Mouse (Mus musculus) ovary, postnatal 10 days (tissue): Measurements from ENCODE around the gene Galns.
A peak's percentile ranks its signal among the peaks of the same experiment; 100 is the strongest.
"Not testable (repeated sequence)": the region's sequence is repeated elsewhere in the genome, so short reads cannot be mapped to it uniquely, and the experiment has no call there.

Experiments used
- DNase-seq: peaks from one replicate; pipeline ENCODE4 v3.0.0; 2022; ENCODE audit warnings: low spot score

Galns gene

DNA sequence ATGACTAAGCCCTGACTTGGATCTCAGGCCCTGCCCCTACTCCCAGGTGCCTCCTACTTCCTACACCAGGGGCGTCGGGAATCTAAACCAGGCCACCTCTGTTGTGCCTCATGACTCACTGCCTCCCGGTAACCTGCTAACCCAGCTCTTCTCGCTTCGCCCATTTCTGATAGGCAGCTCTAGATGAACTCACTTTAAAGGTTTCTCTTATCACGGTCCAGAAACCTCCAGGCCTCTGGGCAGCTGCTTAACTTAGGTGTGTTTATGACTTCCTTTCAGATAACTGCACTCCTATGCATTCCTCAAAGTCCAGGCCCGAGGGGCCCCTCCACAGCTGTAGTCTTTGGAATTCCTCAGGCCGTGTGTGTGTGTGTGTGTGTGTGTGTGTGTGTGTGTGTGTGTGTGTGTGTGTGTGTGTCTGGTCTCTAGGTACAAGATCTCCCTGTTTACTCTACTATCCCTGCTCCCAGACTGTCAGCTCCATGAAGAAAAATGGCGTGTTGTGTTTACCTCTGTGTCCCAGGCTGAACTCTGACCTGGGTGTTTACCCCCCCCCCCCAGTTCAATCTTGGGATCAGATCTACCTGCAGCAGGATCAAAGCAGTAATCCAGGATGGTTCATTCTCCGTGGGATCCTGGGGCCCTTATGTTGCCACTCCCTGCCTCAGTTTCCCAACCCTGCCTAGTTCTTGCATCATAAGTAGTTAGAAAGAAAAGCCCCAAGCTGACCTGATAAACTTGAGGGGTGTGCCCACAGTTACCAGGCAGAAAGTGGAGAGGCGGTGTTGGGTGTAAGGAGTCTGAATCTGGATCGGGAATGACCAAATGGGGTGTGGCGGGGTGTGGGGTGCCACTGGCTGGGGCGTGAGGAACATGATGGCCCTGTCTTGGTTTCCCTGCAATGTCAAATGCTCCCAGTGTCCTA, 24.9 kb upstream of the Galns start:
- DNase-seq = no peak

DNA sequence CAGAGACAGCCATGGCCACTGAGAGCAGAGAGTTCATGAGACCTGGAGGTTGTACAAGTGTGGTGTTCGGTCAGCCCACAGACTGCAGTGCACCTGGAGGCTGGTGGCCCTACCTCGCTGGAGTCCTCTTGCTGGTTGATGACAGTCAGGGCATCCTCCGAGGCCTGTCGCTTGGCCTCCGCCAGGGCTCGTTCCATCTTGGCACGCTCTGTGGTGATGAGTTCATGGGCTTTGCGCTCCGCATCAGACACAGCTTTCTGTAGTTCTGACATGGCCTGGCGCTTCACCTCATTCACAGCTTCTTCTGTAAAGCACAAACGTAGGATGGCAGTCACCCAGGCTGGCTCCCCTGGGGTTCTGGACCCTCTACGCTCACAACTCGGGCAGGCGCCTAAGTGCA, 21.9 kb upstream of the Galns start:
- DNase-seq = no peak

DNA sequence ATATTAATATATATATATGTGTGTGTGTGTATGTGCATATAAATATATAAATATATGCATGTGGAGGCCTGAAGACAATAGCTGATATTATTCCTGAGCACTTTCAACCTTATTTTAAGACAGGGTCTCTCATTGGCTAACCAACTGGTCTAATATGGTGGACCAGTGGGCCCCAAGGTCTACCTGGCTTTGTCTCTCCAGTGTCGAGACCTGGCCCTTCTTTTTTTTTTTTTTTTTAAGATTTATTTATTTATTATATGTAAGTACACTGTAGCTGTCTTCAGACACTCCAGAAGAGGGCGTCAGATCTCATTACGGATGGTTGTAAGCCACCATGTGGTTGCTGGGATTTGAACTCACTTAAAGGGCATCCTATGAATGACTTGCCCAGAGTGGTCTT, 20.9 kb upstream of the Galns start:
- DNase-seq = not testable (repeated sequence)

DNA sequence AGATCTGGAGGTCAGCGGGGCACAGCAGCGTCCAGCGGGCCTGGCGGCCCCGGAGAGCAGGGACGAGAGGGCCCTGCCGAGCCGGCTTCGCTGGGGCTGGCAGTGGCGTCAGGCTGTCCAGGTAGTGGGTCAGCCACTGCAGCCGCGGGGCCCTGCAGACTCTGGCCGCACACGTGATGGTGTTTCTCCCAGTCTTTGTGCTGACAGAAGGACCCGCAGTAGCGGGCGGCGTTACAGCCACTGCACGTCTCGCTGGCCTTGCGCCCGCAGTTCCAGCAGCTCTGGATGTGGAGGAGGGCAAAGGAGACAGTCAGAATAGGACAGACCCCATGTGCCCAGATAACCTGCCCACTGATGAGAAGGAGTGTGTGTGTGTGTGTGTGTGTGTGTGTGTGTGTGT, 19.4 kb upstream of the Galns start:
- no peak for DNase-seq

DNA sequence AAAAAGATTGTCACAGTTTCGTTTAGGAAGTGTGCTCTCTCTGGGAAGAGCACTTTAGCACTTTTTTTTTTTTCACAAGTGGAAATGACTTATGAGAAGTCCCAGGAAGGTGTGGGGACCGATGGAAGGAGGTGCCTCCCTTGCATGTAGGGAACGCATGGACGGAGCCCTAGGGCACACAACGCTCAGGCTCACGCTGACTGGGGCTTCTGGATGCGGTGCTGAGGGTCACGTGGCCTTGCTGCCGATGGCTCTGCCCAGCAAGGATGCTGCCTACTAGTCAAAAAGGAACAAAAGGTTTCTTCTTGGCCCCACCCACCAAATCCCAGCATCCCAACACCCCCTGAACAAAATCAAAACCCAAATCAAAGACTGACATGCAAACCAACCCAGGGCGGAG, 18.1 kb upstream of the Galns start:
- DNase-seq = no peak

DNA sequence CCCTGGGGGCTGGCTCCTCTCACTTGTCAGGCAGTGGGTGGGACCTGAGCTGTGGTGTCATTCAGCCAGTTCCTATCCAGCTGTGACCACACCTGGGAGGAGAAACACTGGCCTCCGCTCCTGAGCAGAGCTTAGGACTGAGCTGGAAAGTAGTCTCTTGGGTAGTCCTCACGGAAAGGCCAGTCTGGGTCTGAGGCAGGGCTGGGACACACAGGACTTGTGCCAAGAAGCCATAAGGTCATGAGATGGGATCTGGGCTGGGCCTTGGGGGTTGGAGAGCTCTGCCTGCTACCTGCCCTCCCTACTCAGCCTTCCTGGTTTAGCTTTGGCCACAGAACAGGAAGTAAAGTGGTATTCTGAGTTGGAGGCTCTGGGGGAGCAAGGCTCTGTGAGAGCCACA, 15.6 kb upstream of the Galns start:
- DNase-seq = no peak

DNA sequence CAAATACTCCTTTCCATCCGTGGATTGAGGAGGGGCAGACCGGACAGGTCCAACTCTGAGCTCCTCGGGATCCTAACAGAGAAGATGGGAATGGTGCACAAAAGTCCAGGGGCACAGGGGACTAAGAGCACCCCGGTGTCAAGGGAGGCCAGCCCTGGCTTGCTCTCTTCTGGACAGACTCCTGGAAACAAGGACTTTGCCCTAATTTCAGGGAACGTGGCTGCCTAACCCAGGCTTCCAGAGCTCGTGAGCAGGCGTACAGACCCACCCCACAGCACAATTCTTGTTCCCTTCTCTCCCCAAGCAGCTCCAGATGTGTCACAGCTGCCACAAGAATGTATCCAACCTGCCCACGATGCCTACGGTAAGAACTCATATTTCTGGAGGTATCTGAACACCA, 14.5 kb upstream of the Galns start:
- no peak for DNase-seq

DNA sequence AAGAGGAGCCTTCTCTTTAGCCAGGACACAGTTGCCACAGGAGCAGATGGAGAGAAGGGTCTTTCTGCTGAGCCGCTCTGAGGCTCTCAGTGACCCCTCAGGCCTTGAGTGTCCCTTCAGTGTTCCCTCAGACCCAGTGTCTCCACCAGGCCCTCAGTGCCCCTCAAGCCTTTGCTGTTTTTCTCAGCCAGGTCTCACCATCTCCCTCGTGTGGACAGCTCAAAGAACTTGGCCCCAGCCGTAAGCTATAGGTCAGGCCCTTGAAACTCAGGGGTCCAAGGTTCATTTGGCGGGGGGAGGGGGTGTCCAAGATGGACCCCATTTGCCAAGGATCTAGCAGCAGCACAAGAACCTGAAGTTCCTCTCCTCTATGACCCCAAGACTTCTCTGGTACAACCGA, 13.4 kb upstream of the Galns start:
- no peak for DNase-seq

DNA sequence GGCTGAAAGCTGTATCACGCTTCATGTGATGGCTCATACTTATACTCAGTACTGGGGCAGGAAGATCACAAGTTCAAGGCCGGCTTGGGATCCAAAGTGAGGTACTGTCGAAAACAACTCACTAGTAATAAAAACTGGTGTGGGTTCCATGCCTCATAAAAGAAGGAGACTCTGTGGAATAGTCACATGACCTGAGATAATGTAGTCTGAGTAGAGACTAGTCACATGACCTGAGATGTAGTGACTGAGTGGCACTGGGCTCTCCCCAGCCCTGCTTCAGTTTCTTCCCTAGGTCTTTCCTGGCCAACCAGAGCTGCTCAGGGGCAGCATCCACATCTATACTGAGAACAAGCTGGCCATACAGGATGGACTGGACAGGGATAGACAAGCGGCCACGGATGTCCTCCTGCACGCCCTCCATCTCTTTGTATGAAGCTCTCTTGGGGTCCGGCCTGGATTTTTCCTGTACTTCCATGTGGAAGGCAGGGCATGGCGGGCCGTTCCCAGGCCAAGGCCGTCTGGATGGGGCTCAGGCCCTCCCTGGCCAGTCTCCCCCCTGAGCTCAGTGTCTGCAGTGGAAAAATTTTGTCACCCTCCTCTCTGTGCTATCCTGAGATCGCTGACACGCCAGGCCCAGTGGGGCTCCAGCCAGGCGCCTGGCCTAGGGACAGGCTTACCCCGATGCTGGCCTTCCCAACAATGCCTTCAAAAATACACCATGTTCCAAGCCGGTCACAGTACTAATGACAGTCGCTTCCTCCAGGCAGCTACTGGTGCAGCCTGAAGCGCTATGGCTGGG, 12.8 kb upstream of the Galns start:
- no peak for DNase-seq

DNA sequence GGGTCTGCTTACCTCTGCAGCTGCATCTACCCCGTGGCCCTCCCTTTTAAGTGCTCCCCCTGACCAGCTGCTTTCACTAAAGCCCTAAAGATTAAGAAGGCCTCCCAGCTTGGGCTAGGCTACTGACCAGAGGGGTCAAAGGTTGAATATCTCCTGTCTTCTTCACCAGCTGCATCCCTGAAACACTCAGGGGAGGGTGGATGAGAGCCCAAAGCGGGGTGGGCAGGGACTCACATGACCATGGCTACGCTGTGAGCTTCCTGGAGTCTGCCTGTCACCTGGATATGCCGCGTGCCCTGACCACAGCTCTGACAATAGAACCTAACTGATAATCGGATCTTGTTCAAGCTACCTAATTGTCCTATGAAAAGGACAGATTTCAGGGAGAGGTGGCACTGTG, 11.5 kb upstream of the Galns start, which contains the start of gene Pabpn1l:
Gene Pabpn1l (minus strand): TSS at position 13 of the 400 bp plus-strand sequence.
- DNase-seq = no peak

DNA sequence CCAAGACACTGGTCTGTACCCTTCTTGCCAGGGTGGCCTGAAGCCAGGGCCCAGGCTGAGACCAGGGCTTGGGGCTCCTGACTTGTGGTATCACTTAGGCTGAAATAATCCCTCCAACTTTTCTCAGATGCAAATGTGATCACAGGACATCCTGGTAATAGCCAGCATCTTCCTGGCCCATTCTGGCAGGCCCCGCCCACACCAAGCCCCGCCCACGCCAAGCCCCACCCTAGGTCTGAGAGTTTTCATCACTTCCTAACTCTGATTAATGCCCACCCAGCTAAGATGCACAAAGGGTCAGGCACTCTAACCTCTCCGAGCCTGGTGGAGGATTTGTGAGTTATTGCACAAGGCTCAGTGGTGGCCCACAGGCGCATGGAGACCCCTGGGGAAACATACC, 9.2 kb upstream of the Galns start:
- DNase-seq = no peak

DNA sequence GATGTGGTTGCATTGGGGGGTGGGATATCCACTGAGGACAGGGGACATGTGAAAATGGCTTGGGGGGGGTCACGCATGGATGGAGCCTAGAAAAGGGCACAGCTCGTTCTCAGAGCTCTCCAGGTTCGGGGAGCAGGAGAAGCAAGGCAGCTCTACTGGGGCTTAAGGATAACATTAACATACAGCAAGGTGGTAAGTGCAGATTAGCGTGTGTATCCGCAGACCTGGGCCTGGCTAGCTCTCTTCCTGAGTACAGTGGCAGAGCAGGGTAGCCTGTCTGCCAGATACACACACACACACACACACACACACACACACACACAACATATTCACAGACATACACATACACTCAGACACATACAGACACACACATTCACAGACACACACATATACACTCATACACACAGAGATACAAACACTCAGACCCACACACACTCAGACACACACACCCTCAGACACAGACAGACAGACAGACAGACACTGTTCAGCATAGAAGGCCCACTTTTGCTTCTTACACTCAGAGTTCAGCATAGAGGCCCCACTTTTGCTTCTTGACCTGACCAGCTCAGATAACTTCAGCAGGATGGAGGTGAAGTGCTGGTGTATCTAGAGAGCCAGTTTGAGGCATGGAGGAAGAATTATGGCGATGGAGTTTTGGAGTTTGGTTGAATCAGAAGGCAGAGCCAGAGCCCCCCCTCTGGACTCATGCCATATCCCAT, 7.6 kb upstream of the Galns start:
- no peak for DNase-seq

DNA sequence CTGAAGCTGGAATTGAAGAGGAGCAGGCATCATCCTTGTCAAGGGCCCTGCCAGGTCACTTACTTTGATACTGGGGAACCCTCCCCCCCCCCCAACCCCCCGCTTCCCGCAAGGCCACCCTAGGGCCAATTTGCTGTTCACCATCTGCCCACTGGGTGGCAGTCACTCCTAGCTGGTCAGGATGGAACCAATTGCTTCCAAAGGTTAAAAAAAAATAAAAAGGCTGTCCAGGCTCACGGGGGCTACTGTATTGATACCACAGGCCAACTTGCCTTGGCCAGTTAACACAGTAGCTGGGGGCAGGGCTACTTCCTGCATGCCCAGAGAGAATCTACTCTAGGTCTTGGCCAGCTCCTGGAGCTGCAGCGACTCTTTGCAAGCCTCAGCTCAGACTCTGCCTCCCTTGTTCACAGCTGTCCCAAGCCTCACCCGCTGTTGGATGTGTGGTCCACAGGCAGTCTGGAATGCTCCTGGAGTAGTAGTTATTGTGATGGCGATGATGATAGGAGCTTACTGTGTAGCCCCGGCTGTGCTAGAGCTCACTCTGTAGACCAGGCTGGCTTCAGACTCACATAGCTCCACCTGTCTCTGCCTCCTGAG, 6.8 kb upstream of the Galns start:
- DNase-seq = peak; percentile 64

DNA sequence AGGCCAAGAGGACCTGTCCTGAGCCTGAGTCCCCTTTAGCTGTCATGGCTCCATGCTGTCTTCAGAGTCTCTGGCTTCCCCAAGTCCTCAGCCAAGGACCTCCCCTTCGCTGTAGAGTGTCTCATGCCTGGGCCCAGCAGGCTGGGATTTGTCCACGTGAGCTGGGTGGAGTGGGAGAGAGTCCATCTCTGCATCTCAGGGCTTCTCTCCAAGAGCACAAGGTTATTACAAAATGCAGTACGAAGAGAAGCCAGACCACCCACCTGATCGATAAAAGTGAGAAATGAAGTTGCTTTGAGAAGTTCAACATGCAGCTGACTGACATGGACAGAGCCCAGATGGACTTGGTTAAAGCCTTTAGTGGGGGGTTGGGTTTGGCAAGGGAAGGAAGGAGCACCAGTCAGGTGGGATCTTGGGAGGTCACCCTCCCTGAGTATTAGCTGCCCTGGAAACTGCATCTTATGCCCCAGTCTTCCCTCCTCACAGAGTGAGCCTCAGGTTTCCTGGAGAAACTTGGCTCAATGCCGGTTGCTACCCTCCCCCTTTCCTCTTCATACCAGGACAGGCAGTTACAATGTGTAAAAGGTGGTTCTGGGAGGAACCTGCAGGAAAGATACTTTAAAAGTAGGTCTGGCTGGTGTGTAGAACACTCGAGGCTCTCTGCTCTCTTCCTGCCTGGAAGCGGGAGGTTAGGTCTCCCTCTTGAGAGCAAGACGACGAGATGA, 5.1 kb upstream of the Galns start:
- no peak for DNase-seq

DNA sequence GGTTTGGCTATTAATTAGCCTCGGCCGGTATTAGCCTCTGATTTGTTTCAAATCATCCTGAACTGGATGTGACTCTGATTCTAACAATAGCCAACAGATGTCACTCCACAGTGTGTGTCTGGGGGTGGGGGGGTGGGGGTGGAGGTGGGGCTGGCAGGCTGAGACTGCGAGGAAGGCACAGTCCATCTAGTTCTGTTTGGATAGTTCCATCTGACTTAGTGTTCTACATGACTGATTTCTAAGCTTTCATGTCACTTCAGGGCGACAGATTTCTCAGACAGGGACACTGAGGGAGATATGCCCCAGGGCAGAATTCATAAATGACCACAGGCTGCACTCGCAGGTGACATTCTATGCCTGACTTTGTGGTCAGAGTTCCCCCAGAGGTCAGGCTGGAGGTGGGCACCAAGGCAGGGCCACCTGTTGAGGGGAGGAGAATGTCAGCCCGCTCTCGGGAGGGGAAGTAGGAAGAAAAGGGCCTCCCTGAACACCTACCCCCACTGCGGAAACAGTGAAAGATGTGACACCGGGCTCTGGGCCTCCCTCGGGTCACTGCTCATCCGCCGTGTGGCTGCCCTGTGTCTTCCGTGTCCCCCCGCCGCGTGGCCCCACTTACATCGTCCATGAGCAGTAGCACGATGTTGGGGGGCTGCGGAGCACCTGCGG, 518 bp downstream of the Galns start:
- no peak for DNase-seq

DNA sequence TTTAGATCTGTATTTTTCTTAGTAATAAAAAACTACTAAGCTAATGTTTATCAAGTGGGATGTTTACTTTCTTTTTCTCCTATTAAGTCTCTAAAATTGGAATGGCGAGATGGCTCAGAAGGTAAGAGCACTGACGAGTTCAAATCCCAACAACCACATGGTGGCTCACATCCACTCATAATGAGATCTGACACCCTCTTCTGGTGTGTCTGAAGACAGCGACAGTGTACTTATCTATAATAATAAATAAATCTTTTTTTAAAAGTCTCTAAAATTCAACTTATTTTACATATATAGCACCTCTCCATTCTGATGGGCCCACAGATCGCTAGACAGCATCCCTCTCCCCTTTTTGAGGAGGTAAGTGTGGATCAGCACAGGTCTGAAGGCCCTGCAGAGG, 1.1 kb downstream of the Galns start:
- no peak for DNase-seq

DNA sequence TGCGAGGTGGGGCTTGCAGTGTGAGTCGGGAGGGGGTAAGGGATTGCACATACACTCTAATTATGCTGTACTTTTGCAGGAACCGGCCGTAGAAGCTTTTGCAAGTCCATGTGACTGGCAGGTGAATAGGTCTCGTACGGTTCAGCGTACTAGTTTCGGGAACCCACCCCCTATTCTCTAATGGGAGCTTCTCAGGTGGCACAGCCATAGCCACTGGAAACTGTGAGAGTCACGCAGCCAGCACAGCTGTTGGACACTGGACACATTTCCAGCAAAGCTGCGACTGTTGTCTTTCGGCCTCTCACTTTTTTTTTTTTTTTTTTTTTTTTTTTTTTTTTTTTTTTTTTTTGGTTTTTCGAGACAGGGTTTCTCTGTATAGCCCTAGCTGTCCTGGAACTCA, 4.5 kb downstream of the Galns start:
- DNase-seq = no peak

DNA sequence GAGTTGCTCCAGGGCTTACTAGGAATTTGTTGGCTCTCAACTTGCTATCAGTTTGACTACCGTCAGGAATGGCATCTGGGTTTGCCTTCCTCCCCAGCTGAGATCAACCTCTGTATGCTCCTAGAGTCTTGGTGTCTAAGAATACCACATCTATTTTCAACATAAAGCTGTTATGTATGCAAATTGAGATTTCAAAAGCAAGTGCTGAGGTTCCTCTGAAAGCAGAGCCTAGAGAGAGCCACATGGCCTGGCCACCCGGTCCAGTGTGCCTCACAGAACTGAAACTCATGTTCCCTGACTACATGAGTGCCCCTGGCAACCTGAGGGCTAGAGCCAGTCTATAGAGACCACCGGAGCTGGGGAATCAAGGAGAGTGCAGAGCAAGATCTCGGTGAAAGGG, 5.9 kb downstream of the Galns start:
- no peak for DNase-seq

DNA sequence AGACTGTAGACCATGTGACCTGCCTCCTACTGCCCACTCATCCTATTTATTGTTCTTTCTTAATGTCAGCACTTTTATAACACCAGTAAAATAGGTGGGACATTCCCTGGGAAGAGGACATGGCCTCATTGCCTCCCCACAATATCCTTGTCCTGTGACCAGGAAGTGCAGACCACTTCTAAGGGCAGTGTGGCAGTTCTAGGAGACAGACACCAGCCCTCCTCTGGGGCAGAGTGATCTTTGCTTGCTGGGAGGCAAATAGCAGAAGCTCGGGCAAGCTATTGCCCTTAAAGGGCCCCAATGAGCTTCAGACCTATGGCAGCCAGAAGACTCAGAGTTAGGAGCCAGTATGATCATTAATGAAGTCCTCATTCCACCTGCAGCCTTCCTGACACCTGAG, 6.6 kb downstream of the Galns start:
- no peak for DNase-seq

DNA sequence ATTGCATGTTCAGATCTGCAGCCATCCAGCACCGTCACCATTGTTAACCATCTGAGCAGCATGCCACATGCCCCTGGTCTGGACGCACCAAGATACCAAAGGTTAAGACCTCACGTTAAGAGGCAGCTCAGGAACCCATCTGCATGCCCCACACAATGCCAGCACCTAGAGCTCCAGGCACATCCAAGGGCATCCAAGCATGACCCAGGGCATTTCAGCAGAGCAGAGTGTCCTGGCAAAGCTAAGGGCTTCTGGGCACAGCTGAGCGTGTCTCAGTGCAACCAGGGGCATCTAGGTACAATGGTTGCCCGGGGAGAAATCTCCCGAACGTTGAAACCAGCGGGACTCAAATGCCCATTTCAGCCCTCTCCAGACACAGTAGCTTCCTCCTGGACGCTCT, 10.6 kb downstream of the Galns start:
- DNase-seq = no peak

DNA sequence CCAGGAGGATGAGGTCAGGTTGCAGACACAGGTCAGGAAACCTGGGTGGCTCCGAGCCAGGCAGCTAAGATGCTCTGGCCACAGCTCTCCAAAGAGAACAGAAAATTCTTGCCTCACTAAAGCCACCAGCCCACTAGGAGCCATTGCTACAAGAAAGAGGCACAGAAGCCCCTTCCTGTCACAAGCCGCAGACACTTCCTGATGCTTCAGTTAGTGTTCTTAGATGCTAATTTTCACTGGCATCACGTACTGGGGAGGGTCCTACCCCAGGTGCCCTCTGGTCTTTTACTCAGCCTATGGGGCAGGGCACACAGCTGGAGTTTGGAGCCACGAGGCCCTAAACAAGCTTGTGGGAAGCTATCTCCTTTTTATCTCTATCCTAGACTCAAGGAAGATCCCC, 15.2 kb downstream of the Galns start:
- DNase-seq = no peak
